Mouse (Mus musculus) urinary bladder, postnatal 36 days (tissue): Measurements from ENCODE around the gene Ntn3.

Experiments
- DNase-seq, 2 experiments: peaks; one replicate each; pipeline ENCODE4 v3.0.0; 2022; ENCODE audit warnings: low spot score in 2 of 2, mixed read lengths in 1 of 2

Ntn3 gene

GRCm38 (mm10) chr17:24209043-24209915, at the start of gene Ntn3:
TSS of gene Ntn3 (minus strand) at chr17:24209531.
- peak; percentile 24 to 40 for DNase-seq

- no peak for DNase-seq
Observed at GRCm38 (mm10) chr17:24258981-24259380, 49.6 kb upstream of the Ntn3 start.

GRCm38 (mm10) chr17:24252329-24252728, 43.0 kb upstream of the Ntn3 start:
- no peak for DNase-seq

GRCm38 (mm10) chr17:24251320-24252069, 42.2 kb upstream of the Ntn3 start, which contains the start of gene Ccnf:
TSS of gene Ccnf (minus strand) at chr17:24251484.
- DNase-seq, result peak; percentile 90 to 95

GRCm38 (mm10) chr17:24250988-24251319, 41.6 kb upstream of the Ntn3 start:
- no peak for DNase-seq

- DNase-seq, result no peak
Observed at GRCm38 (mm10) chr17:24248641-24249040, 39.3 kb upstream of the Ntn3 start.

GRCm38 (mm10) chr17:24244061-24244460, 34.7 kb upstream of the Ntn3 start:
- no peak for DNase-seq

- DNase-seq, result no peak
Observed at GRCm38 (mm10) chr17:24243311-24243969, 34.1 kb upstream of the Ntn3 start.

GRCm38 (mm10) chr17:24236921-24237320, 27.6 kb upstream of the Ntn3 start:
- DNase-seq, result peak; percentile 55 to 61

GRCm38 (mm10) chr17:24236479-24236878, 27.1 kb upstream of the Ntn3 start:
- no peak for DNase-seq

- DNase-seq, result no peak
Observed at GRCm38 (mm10) chr17:24227941-24228340, 18.6 kb upstream of the Ntn3 start.

GRCm38 (mm10) chr17:24226721-24227120, 17.4 kb upstream of the Ntn3 start:
- DNase-seq, result no peak

GRCm38 (mm10) chr17:24225851-24226250, 16.5 kb upstream of the Ntn3 start:
- no peak for DNase-seq

GRCm38 (mm10) chr17:24224741-24225140, 15.4 kb upstream of the Ntn3 start:
- no peak for DNase-seq

GRCm38 (mm10) chr17:24223513-24223912, 14.2 kb upstream of the Ntn3 start:
- DNase-seq, result no peak

GRCm38 (mm10) chr17:24222653-24223052, 13.3 kb upstream of the Ntn3 start:
- DNase-seq, result no peak

- peak; percentile 95 for DNase-seq
Observed at GRCm38 (mm10) chr17:24220435-24221411, 11.4 kb upstream of the Ntn3 start, which contains the start of gene Tedc2. TSS of gene Tedc2 (minus strand) at chr17:24220851.

- no peak for DNase-seq
Observed at GRCm38 (mm10) chr17:24216836-24217235, 7.5 kb upstream of the Ntn3 start.

GRCm38 (mm10) chr17:24213186-24213585, 3.9 kb upstream of the Ntn3 start:
- DNase-seq, result peak; percentile 27 to 38

GRCm38 (mm10) chr17:24212441-24213018, 3.2 kb upstream of the Ntn3 start:
- no peak for DNase-seq
